Mouse (Mus musculus) intestine, postnatal 0 days (tissue): ENCODE results near the gene Pkib. TPM values are rescaled to one million over a fixed set of nuclear protein-coding genes. Genes with fewer than 3 reads are reported as not detected.
A peak's percentile ranks its signal among the peaks of the same experiment; 100 is the strongest.

Experiments
- ATAC-seq: fragments of 200-750 bp; cut with Nextera tagmentation; 2 replicates; pipeline ENCODE4 v1.8.0; 2017; ENCODE audit warnings: mild to moderate bottlenecking, moderate TSS enrichment, moderate library complexity
- H3K27ac ChIP-seq: fragments of 300-500 bp; sonication (generic); 2 replicates; pipeline ENCODE4 v1.5.1; 2014; ENCODE audit warnings: mild to moderate bottlenecking, low read depth, low read length, moderate library complexity
- H3K27me3 ChIP-seq: fragments of 300-500 bp; sonication (generic); replicated peaks from 2 replicates; pipeline ENCODE4 v1.6.1; 2014; ENCODE audit warnings: low read length, mixed read lengths; ENCODE audit not compliant: control insufficient read depth, insufficient read depth
- H3K36me3 ChIP-seq: fragments of 300-500 bp; sonication (generic); 2 replicates; pipeline ENCODE4 v1.6.1; 2014; ENCODE audit warnings: mild to moderate bottlenecking, moderate library complexity; ENCODE audit not compliant: control insufficient read depth, insufficient read depth
- H3K4me1 ChIP-seq: fragments of 300-500 bp; sonication (generic); replicated peaks from 2 replicates; pipeline ENCODE4 v1.6.1; 2014; ENCODE audit warnings: antibody characterized with exemption, low read length, mixed read lengths; ENCODE audit not compliant: control insufficient read depth, insufficient read depth
- H3K4me2 ChIP-seq: fragments of 300-500 bp; sonication (generic); replicated peaks from 2 replicates; pipeline ENCODE4 v1.6.1; 2014; ENCODE audit warnings: low read depth, mild to moderate bottlenecking, moderate library complexity
- H3K4me3 ChIP-seq: fragments of 300-500 bp; sonication (generic); 2 replicates; pipeline ENCODE4 v1.5.1; 2014; ENCODE audit warnings: low read depth, low read length
- H3K9ac ChIP-seq: fragments of 300-500 bp; sonication (generic); 2 replicates; pipeline ENCODE4 v1.6.1; 2014; ENCODE audit warnings: mild to moderate bottlenecking, low read depth, low read length
- H3K9me3 ChIP-seq: fragments of 300-500 bp; sonication (generic); 2 replicates; pipeline ENCODE4 v1.6.1; 2016; ENCODE audit warnings: mixed run types; ENCODE audit not compliant: control insufficient read depth
- CTCF ChIP-seq: sonication (generic); IDR thresholded peaks from 2 replicates; pipeline ENCODE4 v1.5.1; 2016; ENCODE audit warnings: low read depth, mild to moderate bottlenecking, control low read depth, antibody characterized with exemption, moderate library complexity
- WGBS: fragments of 180-500 bp; shearing (Covaris S2); extraction: QIAGEN DNeasy Blood & Tissue Kit; methylation state at CpG from one replicate; pipeline ENCODE4 v1.1.7; 2014; 5-methylcytosine and 5-hydroxymethylcytosine counted together
- polyA plus RNA-seq: library from polyadenylated mRNA; unstranded; fragments of >200 nt; fragmentation: Nextera tagmentation; extraction: Ambion mirVana; gene quantifications from 2 replicates; pipeline ENCODE4 v1.2.1, GENCODE M21; 2015

Gene Pkib
- polyA plus RNA-seq, 1 experiment from 2014 or later, result 3.1 TPM

DNA sequence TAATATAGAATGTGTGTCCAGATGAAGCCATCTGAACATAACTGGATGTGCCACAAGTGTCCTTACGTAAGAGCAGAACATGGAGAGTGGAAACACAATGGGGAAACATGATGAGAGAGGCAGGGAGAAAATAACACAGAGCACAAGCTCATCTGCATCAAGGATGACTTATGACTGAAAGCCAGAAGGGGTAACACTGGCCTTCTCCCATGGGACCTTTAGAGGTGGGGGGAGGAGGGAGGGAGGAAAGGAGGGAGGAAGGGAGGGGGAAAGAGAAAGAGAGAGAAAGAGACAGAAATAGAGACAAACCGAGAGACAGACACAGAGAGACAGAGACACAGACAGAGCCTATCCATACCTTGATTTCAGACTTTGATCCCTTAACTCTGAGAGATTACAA is 4.0 kb upstream of the Pkib start:
- no peaks in the 10 kb centered on the region for H3K4me1 ChIP-seq

DNA sequence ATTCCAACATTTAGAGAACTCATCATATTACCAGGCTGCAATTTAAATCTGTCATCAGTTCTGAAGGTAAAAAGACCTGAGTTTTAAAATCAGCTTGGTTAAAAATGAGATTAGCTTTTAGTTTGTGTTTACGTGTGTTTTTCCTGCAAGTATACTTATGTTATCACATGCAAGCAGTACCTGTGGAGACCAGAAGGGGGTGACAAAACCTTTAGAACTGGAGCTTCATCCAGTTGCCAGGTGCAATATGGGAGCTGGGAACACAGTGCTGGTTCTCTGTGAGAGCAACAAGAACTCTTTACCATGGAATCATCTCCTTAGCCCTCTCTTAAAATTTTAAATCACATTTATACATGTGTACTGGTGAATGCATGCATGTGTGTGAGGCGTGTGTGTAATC is 1.2 kb upstream of the Pkib start:
- ATAC-seq, result no peak
- H3K9me3 ChIP-seq, result no peaks in the 10 kb centered on the region
- peak; percentile 13; the same call in 1 of the 2 replicates for TF ChIP-seq CTCF
- no peak overlapping the region for H3K9ac ChIP-seq
- H3K4me3 ChIP-seq, result no peak overlapping the region
- H3K4me1 ChIP-seq, result no peaks in the 10 kb centered on the region
- H3K36me3 ChIP-seq, result no peaks in the 10 kb centered on the region
- peaks cover 4% of the 10 kb centered on the region for H3K27me3 ChIP-seq
- WGBS, result 98% methylated on average over 2 of the region's 2 CpGs
- H3K4me2 ChIP-seq, result no peak overlapping the region
- no peak overlapping the region for H3K27ac ChIP-seq

More for the DNA sequence above, 4.0 kb upstream of the Pkib start:
- Histone ChIP-seq H3K4me3 (no peak overlapping the region), H3K4me2 (no peak overlapping the region), H3K27me3 (peaks cover 3% of the 10 kb centered on the region), H3K27ac (no peak overlapping the region), H3K9ac (no peak overlapping the region), H3K9me3 (no peaks in the 10 kb centered on the region), H3K36me3 (no peaks in the 10 kb centered on the region)
- WGBS, result 83% methylated on average over 2 of the region's 2 CpGs
- no peak for ATAC-seq
- TF ChIP-seq CTCF, result no peak

DNA sequence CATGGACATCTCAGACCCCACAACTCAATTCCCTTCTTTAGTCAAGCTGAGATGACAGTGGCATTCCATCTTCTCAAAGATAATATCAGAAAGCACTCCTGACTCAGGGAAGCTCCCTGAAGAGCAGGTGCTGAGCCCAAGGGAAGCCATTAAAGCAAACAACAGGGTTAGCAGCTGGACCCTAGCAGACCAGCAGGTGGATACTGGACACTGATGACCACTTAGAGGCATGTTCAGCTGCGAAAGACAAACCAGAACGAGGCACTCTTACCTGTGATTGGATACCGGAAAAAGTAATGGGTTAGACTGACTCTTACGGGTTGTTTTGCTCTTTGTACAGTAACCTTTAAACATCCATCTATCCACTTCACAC is 1.1 kb downstream of the Pkib start:
- Histone ChIP-seq H3K27me3 (peaks cover 4% of the 10 kb centered on the region), H3K4me2 (no peak overlapping the region), H3K36me3 (no peaks in the 10 kb centered on the region), H3K9ac (no peak overlapping the region), H3K4me3 (no peak overlapping the region), H3K27ac (no peak overlapping the region), H3K4me1 (no peaks in the 10 kb centered on the region), H3K9me3 (no peaks in the 10 kb centered on the region)
- no peak for TF ChIP-seq CTCF
- ATAC-seq, result no peak
- WGBS, result 73% methylated on average over 4 of the region's 4 CpGs

DNA sequence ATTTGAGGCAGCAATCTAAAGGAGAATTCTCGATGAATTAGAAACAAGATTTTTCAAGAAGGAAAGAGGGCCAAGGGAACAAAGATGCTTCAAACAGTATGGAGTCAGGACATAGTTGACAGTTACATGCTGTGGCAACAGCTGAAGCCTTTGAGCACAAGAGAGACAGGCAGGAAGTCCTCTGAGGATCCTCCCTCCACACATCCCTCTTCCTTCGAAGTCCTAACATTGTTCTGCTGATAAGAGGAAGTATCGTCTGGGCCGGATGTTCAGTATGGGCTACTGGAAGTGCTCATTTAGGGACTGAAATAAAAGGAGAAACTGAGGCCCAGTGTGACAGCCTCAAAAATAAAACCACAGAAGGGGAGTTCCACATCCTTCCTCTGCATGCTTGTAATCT is 5.2 kb downstream of the Pkib start:
- WGBS, result 50% methylated on average over 4 of the region's 4 CpGs
- no peaks in the 10 kb centered on the region for H3K4me1 ChIP-seq
- no peaks in the 10 kb centered on the region for H3K36me3 ChIP-seq
- H3K9ac ChIP-seq, result no peak overlapping the region
- no peak overlapping the region for H3K27ac ChIP-seq
- no peaks in the 10 kb centered on the region for H3K9me3 ChIP-seq
- H3K4me3 ChIP-seq, result no peak overlapping the region
- ATAC-seq, result no peak
- no peak for TF ChIP-seq CTCF
- H3K27me3 ChIP-seq, result peaks cover 4% of the 10 kb centered on the region
- no peak overlapping the region for H3K4me2 ChIP-seq

DNA sequence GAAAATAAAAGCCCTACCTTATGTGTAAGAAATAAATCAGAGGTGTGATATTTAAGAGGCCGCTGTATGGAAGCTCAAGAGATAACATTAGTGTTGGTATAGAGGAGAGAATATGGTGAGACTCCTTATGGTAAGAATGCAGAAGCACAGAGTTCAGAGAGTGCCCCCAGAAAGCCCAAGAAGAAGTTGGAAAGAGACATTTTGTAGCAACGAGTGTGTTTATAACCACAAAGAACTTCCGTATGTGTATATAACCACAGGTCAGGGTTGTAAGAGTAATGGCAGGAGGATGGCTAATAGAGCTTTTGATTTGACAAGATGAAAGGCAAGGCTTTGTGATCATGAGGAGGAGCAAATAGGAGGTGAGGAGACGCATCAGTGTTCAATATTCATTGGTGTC is 6.5 kb downstream of the Pkib start:
- no peak overlapping the region for H3K27ac ChIP-seq
- WGBS, result 75% methylated on average over 4 of the region's 4 CpGs
- no peak for ATAC-seq
- no peaks in the 10 kb centered on the region for H3K36me3 ChIP-seq
- no peak overlapping the region for H3K4me3 ChIP-seq
- H3K9me3 ChIP-seq, result no peaks in the 10 kb centered on the region
- no peak for TF ChIP-seq CTCF
- no peaks in the 10 kb centered on the region for H3K4me1 ChIP-seq
- H3K4me2 ChIP-seq, result no peak overlapping the region
- no peaks in the 10 kb centered on the region for H3K27me3 ChIP-seq
- no peak overlapping the region for H3K9ac ChIP-seq

DNA sequence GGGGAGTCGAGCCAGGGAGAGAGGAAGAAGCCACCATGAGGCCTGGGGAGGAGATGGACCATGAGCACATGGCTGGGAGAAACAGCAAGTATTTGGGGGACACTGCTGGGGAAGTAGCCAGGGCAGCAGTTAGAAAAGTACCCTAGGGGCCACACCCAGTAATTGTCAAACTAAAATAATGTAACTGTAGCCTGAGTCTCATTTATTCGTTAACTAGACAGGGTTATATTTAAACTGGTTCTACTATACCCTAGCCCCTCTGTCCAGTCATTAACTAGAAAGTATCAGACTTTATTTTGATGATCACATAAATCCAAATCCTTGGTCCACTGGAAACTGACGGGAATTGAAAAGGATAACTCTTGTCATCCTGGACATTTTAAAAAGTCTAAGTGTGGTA is 7.8 kb downstream of the Pkib start:
- no peak overlapping the region for H3K9ac ChIP-seq
- no peak for ATAC-seq
- TF ChIP-seq CTCF, result no peak
- H3K27ac ChIP-seq, result no peak overlapping the region
- no peak overlapping the region for H3K4me3 ChIP-seq
- H3K4me1 ChIP-seq, result no peaks in the 10 kb centered on the region
- H3K9me3 ChIP-seq, result no peaks in the 10 kb centered on the region
- H3K4me2 ChIP-seq, result no peak overlapping the region
- no peaks in the 10 kb centered on the region for H3K36me3 ChIP-seq
- H3K27me3 ChIP-seq, result no peaks in the 10 kb centered on the region
- 71% methylated on average over 3 of the region's 3 CpGs for WGBS

DNA sequence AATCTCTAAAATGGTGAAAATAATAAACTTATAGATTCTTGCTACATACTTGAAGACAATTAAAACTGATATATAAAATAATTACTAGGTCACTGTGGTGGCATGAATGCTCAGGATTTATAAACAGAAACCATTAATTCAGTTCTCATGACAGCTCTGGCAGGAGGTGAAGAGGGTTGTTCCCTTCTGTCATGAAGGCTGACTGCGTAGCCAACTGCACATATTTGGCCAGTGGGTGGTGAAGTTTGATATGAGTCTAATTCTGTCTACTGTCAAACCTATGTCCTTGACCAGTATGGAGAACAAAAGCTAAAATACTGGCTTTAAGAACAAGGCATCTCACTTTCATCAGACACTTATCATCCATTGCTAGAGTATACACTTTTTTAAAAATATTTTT is 21.5 kb downstream of the Pkib start:
- H3K36me3 ChIP-seq, result no peaks in the 10 kb centered on the region
- no peak overlapping the region for H3K9ac ChIP-seq
- H3K4me3 ChIP-seq, result no peak overlapping the region
- WGBS, result 85% methylated on average over 1 of the region's 1 CpGs
- TF ChIP-seq CTCF, result no peak
- no peak for ATAC-seq
- H3K9me3 ChIP-seq, result no peaks in the 10 kb centered on the region
- H3K4me1 ChIP-seq, result no peaks in the 10 kb centered on the region
- no peak overlapping the region for H3K27ac ChIP-seq
- H3K4me2 ChIP-seq, result no peak overlapping the region
- H3K27me3 ChIP-seq, result no peaks in the 10 kb centered on the region
